Mouse (Mus musculus) limb, embryonic 14.5 days (tissue): ENCODE results near the gene Map4k2. TPM values are rescaled to one million over a fixed set of nuclear protein-coding genes. Genes with fewer than 3 reads are reported as not detected.
"Not testable (repeated sequence)": the region's sequence is repeated elsewhere in the genome, so short reads cannot be mapped to it uniquely, and the experiment has no call there.

Experiments used
- ATAC-seq: fragments of 200-750 bp; cut with Nextera tagmentation; 2 replicates; pipeline ENCODE4 v1.8.0; 2017; ENCODE audit warnings: low read depth, moderate number of reproducible peaks, moderate TSS enrichment; ENCODE audit not compliant: low FRiP score
- DNase-seq: peaks from one replicate; pipeline ENCODE4 v3.0.0-alpha.2; 2015; ENCODE audit warnings: low spot score
- H3K27ac ChIP-seq: fragments of 300-500 bp; sonication (generic); replicated peaks from 2 replicates; pipeline ENCODE4 v1.5.1; 2014; ENCODE audit warnings: low read depth, mild to moderate bottlenecking, low read length, moderate library complexity, mixed read lengths
- H3K27me3 ChIP-seq: fragments of 300-500 bp; sonication (generic); 2 replicates; pipeline ENCODE4 v1.6.1; 2014; ENCODE audit warnings: low read length, mixed read lengths; ENCODE audit not compliant: control insufficient read depth, insufficient read depth
- H3K36me3 ChIP-seq: fragments of 300-500 bp; sonication (generic); 2 replicates; pipeline ENCODE4 v1.6.1; 2014; ENCODE audit warnings: mild to moderate bottlenecking, low read length, moderate library complexity, mixed read lengths; ENCODE audit not compliant: control insufficient read depth, insufficient read depth
- H3K4me1 ChIP-seq: fragments of 300-500 bp; sonication (generic); 2 replicates; pipeline ENCODE4 v1.6.1; 2014; ENCODE audit warnings: antibody characterized with exemption, low read length, mixed read lengths; ENCODE audit not compliant: control insufficient read depth, insufficient read depth
- H3K4me2 ChIP-seq: fragments of 300-500 bp; sonication (generic); replicated peaks from 2 replicates; pipeline ENCODE4 v1.6.1; 2014; ENCODE audit warnings: low read depth, mild to moderate bottlenecking, low read length, moderate library complexity; ENCODE audit not compliant: severe bottlenecking
- H3K4me3 ChIP-seq: fragments of 300-500 bp; sonication (generic); replicated peaks from 2 replicates; pipeline ENCODE4 v1.5.1; 2014; ENCODE audit warnings: low read length
- H3K9ac ChIP-seq: fragments of 300-500 bp; sonication (generic); 2 replicates; pipeline ENCODE4 v1.6.1; 2014; ENCODE audit warnings: mild to moderate bottlenecking, low read depth, low read length, moderate library complexity; ENCODE audit not compliant: severe bottlenecking
- H3K9me3 ChIP-seq: fragments of 300-500 bp; sonication (generic); 2 replicates; pipeline ENCODE4 v1.6.1; 2016; ENCODE audit warnings: low read length; ENCODE audit not compliant: control insufficient read depth
- POLR2A ChIP-seq: fragments of 200-500 bp; IDR thresholded peaks from 2 replicates; pipeline ENCODE4 v1.8.0; 2012; ENCODE audit warnings: inconsistent platforms, mild to moderate bottlenecking, moderate library complexity, borderline replicate concordance; ENCODE audit not compliant: insufficient read depth, insufficient read length; ENCODE audit errors: extremely low read depth
- WGBS: fragments of 180-500 bp; shearing (Covaris S2); extraction: QIAGEN DNeasy Blood & Tissue Kit; methylation state at CpG from one replicate; pipeline ENCODE4 v1.1.7; 2014; 5-methylcytosine and 5-hydroxymethylcytosine counted together
- polyA plus RNA-seq, 2 experiments: library from polyadenylated mRNA; depleted of rRNA in 1 of 2; stranded (reverse) in 1 of 2; unstranded in 1 of 2; fragments of >200 nt; fragmentation: Nextera tagmentation in 1 of 2; extraction: Ambion mirVana in 1 of 2; gene quantifications; 2 replicates each; pipeline versions ENCODE4 v1.2.1 to v1.2.3; 2012 to 2014

The Map4k2 gene
- polyA plus RNA-seq, 2 experiments, result 8.8 to 90.4 TPM

DNA sequence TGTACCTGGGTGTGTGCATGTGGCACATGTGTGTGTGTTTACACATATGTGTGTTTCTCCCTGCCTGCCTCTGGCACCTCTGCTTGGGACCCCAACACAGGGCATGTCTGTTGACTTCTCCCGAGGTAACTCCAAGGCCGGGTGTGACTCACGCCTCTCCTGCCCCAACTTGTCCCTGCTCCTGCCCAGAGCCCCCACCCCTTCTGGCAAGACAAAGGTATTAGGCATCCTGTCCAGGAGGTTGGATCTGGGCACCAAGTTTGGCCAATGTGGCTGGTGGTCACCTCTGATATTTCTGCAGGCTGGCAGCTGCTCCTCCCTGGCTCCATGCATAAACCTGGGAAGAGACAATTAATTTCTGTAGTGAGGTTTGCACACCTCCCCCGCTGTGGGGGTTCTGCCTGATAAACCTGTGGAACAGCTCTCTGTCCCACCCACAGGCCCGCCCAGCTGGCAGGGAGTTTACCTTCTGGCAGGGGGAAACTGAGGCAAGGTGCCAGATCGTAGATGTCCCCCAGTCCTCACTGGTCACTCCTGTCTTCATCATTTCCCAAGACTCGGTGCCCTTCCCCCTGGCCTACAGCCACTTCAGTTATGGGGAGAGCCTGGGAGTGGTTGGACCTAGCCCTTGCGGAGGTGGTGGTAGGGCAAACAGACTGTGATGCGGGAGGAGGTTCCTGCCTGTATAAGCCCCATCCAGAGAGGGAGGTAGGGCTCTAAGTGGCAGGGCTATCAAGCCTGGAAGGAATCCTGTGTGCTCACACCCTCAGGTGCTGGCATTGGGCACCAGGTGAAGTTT, 33.0 kb upstream of the Map4k2 start:
- no peak for ATAC-seq
- peaks cover 4% of the 10 kb centered on the region; the same call in 1 of the 2 replicates for H3K4me1 ChIP-seq
- H3K9me3 ChIP-seq, result no peaks in the 10 kb centered on the region
- no peaks in the 10 kb centered on the region for H3K27me3 ChIP-seq
- DNase-seq, result no peak
- H3K36me3 ChIP-seq, result peaks cover 17% of the 10 kb centered on the region
- H3K27ac ChIP-seq, result no peak overlapping the region
- peak overlapping the region; percentile 56; the same call in 1 of the 2 replicates for H3K4me2 ChIP-seq
- TF ChIP-seq POLR2A, result no peak
- WGBS, result 77% methylated on average over 9 of the region's 9 CpGs
- peak overlapping the region; percentile 61; the same call in 1 of the 2 replicates for H3K4me3 ChIP-seq
- no peak overlapping the region for H3K9ac ChIP-seq

- Histone ChIP-seq H3K27me3 (no peaks in the 10 kb centered on the region), H3K4me2 (no peak overlapping the region), H3K4me3 (no peak overlapping the region), H3K9ac (no peak overlapping the region), H3K36me3 (peaks cover 37% of the 10 kb centered on the region), H3K4me1 (peaks cover 4% of the 10 kb centered on the region; the same call in 1 of the 2 replicates), H3K9me3 (no peaks in the 10 kb centered on the region), H3K27ac (no peak overlapping the region)
- no peak for TF ChIP-seq POLR2A
- DNase-seq, result no peak
- 90% methylated on average over 5 of the region's 5 CpGs for WGBS
- ATAC-seq, result no peak
Observed at GRCm38 (mm10) chr19:6310181-6310580, 30.8 kb upstream of the Map4k2 start.

GRCm38 (mm10) chr19:6311783-6312182, 29.2 kb upstream of the Map4k2 start:
- not testable (repeated sequence) for H3K4me1 ChIP-seq
- WGBS, result 79% methylated on average over 3 of the region's 3 CpGs

GRCm38 (mm10) chr19:6313796-6314195, 27.1 kb upstream of the Map4k2 start:
- H3K27ac ChIP-seq, result no peak overlapping the region
- ATAC-seq (no peak), DNase-seq (no peak)
- H3K9ac ChIP-seq, result no peak overlapping the region
- TF ChIP-seq POLR2A, result no peak
- no peak overlapping the region for H3K4me3 ChIP-seq
- H3K4me1 ChIP-seq, result no peaks in the 10 kb centered on the region
- no peaks in the 10 kb centered on the region for H3K9me3 ChIP-seq
- H3K36me3 ChIP-seq, result peaks cover 64% of the 10 kb centered on the region
- H3K27me3 ChIP-seq, result no peaks in the 10 kb centered on the region
- no peak overlapping the region for H3K4me2 ChIP-seq
- WGBS, result 92% methylated on average over 8 of the region's 8 CpGs

More at GRCm38 (mm10) chr19:6311783-6312182, 29.2 kb upstream of the Map4k2 start:
- not testable (repeated sequence) for H3K9me3 ChIP-seq, H3K9ac ChIP-seq, H3K4me3 ChIP-seq, DNase-seq, H3K27me3 ChIP-seq, ATAC-seq, H3K27ac ChIP-seq, H3K4me2 ChIP-seq
- H3K36me3 ChIP-seq, result peaks cover 51% of the 10 kb centered on the region

- Histone ChIP-seq H3K9ac (no peak overlapping the region), H3K36me3 (peaks cover 69% of the 10 kb centered on the region), H3K4me2 (no peak overlapping the region), H3K4me3 (no peak overlapping the region), H3K27me3 (no peaks in the 10 kb centered on the region), H3K27ac (no peak overlapping the region), H3K9me3 (no peaks in the 10 kb centered on the region), H3K4me1 (no peaks in the 10 kb centered on the region)
- TF ChIP-seq POLR2A, result no peak
- 90% methylated on average over 8 of the region's 8 CpGs for WGBS
- ATAC-seq (no peak), DNase-seq (no peak)
Observed at GRCm38 (mm10) chr19:6314513-6314912, 26.4 kb upstream of the Map4k2 start.
